Mouse (Mus musculus) right cerebral cortex, postnatal 14 days (tissue): Measurements from ENCODE around the gene Tmem186.

ENCODE experiments used
- DNase-seq: peaks from one replicate; pipeline ENCODE4 v3.0.0; 2022

Gene Tmem186

GRCm38 (mm10) chr16:8666452-8666851 is 28.9 kb upstream of the Tmem186 start:
- DNase-seq = no peak

GRCm38 (mm10) chr16:8665367-8665766 is 27.9 kb upstream of the Tmem186 start:
- no peak for DNase-seq

GRCm38 (mm10) chr16:8663606-8664539 is 26.4 kb upstream of the Tmem186 start:
- DNase-seq = peak; percentile 28

- DNase-seq = no peak
Measured at GRCm38 (mm10) chr16:8663022-8663421, 25.5 kb upstream of the Tmem186 start.

GRCm38 (mm10) chr16:8658764-8659163 is 21.3 kb upstream of the Tmem186 start:
- DNase-seq = no peak

GRCm38 (mm10) chr16:8658349-8658748 is 20.8 kb upstream of the Tmem186 start:
- no peak for DNase-seq

GRCm38 (mm10) chr16:8656256-8656655 is 18.7 kb upstream of the Tmem186 start:
- DNase-seq = no peak

GRCm38 (mm10) chr16:8655599-8655998 is 18.1 kb upstream of the Tmem186 start:
- DNase-seq = no peak

GRCm38 (mm10) chr16:8655108-8655507 is 17.6 kb upstream of the Tmem186 start:
- DNase-seq = no peak

GRCm38 (mm10) chr16:8650007-8650406 is 12.5 kb upstream of the Tmem186 start:
- no peak for DNase-seq

GRCm38 (mm10) chr16:8645546-8645945 is 8.0 kb upstream of the Tmem186 start:
- DNase-seq = no peak

- no peak for DNase-seq
Measured at GRCm38 (mm10) chr16:8643855-8644254, 6.3 kb upstream of the Tmem186 start.

GRCm38 (mm10) chr16:8639466-8640191 is 2.1 kb upstream of the Tmem186 start:
- no peak for DNase-seq

GRCm38 (mm10) chr16:8638131-8638530 is 619 bp upstream of the Tmem186 start:
- DNase-seq = no peak

GRCm38 (mm10) chr16:8636867-8637216 is 670 bp downstream of the Tmem186 start:
- DNase-seq = no peak

GRCm38 (mm10) chr16:8631428-8631827 is 6.1 kb downstream of the Tmem186 start:
- DNase-seq = no peak

GRCm38 (mm10) chr16:8630419-8630818 is 7.1 kb downstream of the Tmem186 start:
- no peak for DNase-seq

- no peak for DNase-seq
Measured at GRCm38 (mm10) chr16:8620315-8621115, 17.0 kb downstream of the Tmem186 start.

GRCm38 (mm10) chr16:8619659-8620314 is 17.7 kb downstream of the Tmem186 start:
- no peak for DNase-seq

GRCm38 (mm10) chr16:8613447-8613846 is 24.1 kb downstream of the Tmem186 start:
- DNase-seq = no peak

GRCm38 (mm10) chr16:8613039-8613438 is 24.5 kb downstream of the Tmem186 start:
- no peak for DNase-seq

GRCm38 (mm10) chr16:8612214-8613005 is 25.1 kb downstream of the Tmem186 start:
- DNase-seq = no peak
